11 mouse cellular contexts compared by ENCODE assay signal in genomic region chr11:94412998-94413469, GRCm38 (mm10). TPM values are rescaled to one million over a fixed set of nuclear protein-coding genes. Genes with fewer than 3 reads are reported as not detected.
DNase-seq lines count a peak whose midpoint lies in the region; ATAC-seq and TF ChIP-seq lines count a peak whose summit lies in the region.
"Had no signal": no experiment of that assay in that cellular context is flagged by ENCODE, and none has a peak within 500 bp of the region (broad histone marks: within the 10 kb centered on the region; RNA-seq: fewer than 3 reads in every experiment).

No protein-coding gene starts in this region.

- peak overlapping the region; percentile 44; the same call in 1 of the 2 replicates for H3K9ac ChIP-seq in heart, embryonic 16.5 days (ENCODE audit: low read length)
- H3K9ac ChIP-seq in forebrain, embryonic 13.5 days: peak overlapping the region; percentile 43
- H3K9ac ChIP-seq: liver, embryonic 14.5 days had no signal

- H3K27ac ChIP-seq in heart, embryonic 16.5 days (ENCODE audit: low read length): peak overlapping the region; percentile 74
- H3K27ac ChIP-seq in forebrain, embryonic 13.5 days: peak overlapping the region; percentile 88
- no peak overlapping the region for H3K27ac ChIP-seq in cerebellum, adult 2 months (ENCODE audit: insufficient read depth, low read length)
- H3K27ac ChIP-seq: gastrocnemius, adult 2 months; liver, embryonic 14.5 days had no signal

- no peak overlapping the region for H3K4me3 ChIP-seq in heart, embryonic 16.5 days (ENCODE audit: low read length)
- H3K4me3 ChIP-seq in forebrain, embryonic 13.5 days: no peak overlapping the region
- H3K4me3 ChIP-seq in cerebellum, adult 2 months (replicated peaks; ENCODE audit: insufficient read depth, low read depth, low read length): no peak overlapping the region
- H3K4me3 ChIP-seq: gastrocnemius, adult 2 months had no signal

- no peak for TF ChIP-seq POLR2A in cerebellum, adult 2 months (IDR thresholded peaks at IDR 0.05; ENCODE audit: borderline replicate concordance, insufficient read depth, low read length)

- peak; percentile 56 for ATAC-seq in heart, embryonic 16.5 days (replicated peaks; ENCODE audit: extremely low read depth, insufficient read depth, low FRiP score)
- ATAC-seq in forebrain, embryonic 13.5 days: peak; percentile 75
- ATAC-seq in megakaryocyte progenitor cell, adult 5-6 weeks (replicated peaks; ENCODE audit: poor library complexity): peak; percentile 38
- ATAC-seq: CD4-positive, CD25-positive, alpha-beta regulatory T cell, adult 4 months had no signal

- no peak for TF ChIP-seq CTCF in cerebellum, adult 2 months (IDR thresholded peaks at IDR 0.05; ENCODE audit: borderline replicate concordance, insufficient read depth, low read depth, low read length)

- peaks cover 18% of the 10 kb centered on the region for H3K27me3 ChIP-seq in heart, embryonic 16.5 days (ENCODE audit: control insufficient read depth, insufficient read depth, low read length)
- no peaks in the 10 kb centered on the region; the same call in 1 of the 2 replicates for H3K27me3 ChIP-seq in forebrain, embryonic 13.5 days
- H3K27me3 ChIP-seq in cerebellum, adult 2 months (ENCODE audit: control insufficient read depth, insufficient read depth, low read length): no peaks in the 10 kb centered on the region

- H3K4me2 ChIP-seq in heart, embryonic 16.5 days (ENCODE audit: low read depth, low read length): peak overlapping the region; percentile 35
- H3K4me2 ChIP-seq in forebrain, embryonic 13.5 days: peak overlapping the region; percentile 46

- H3K9me3 ChIP-seq in heart, embryonic 16.5 days (replicated peaks; ENCODE audit: control insufficient read depth, low read length): no peaks in the 10 kb centered on the region
- no peaks in the 10 kb centered on the region for H3K9me3 ChIP-seq in forebrain, embryonic 13.5 days (replicated peaks)

- H3K4me1 ChIP-seq in heart, embryonic 16.5 days (ENCODE audit: control insufficient read depth, insufficient read depth, low read length): peaks cover 24% of the 10 kb centered on the region
- peaks cover 61% of the 10 kb centered on the region for H3K4me1 ChIP-seq in forebrain, embryonic 13.5 days
- peaks cover 15% of the 10 kb centered on the region for H3K4me1 ChIP-seq in cerebellum, adult 2 months (ENCODE audit: control insufficient read depth, insufficient read depth, low read length)

- no peak for DNase-seq in heart, adult 8-10 months (ENCODE audit: low spot score)
- peak; percentile 73 for DNase-seq in brain, adult 2 months (ENCODE audit: low read depth, low spot score)
- DNase-seq in thymus, postnatal 36 days: no peak
- DNase-seq in cerebellum, adult 2 months: no peak
- no peak for DNase-seq in testis, postnatal 14 days (ENCODE audit: low spot score)
- DNase-seq: gastrocnemius, adult 2 months had no signal

- WGBS in heart, embryonic 16.5 days: 12% methylated on average over 10 of the region's 10 CpGs
- whole genome bisulfite sequencing in forebrain, embryonic 13.5 days: 15% methylated on average over 10 of the region's 10 CpGs
- 30% methylated on average over 10 of the region's 10 CpGs for WGBS in cerebellum, adult 2 months

- H3K36me3 ChIP-seq in heart, embryonic 16.5 days (ENCODE audit: control insufficient read depth, insufficient read depth): no peaks in the 10 kb centered on the region
- peaks cover 29% of the 10 kb centered on the region for H3K36me3 ChIP-seq in forebrain, embryonic 13.5 days (ENCODE audit: poor library complexity, severe bottlenecking)

RNA-seq across cellular contexts. Expression of gene Abcc3, which starts 20.2 kb away (rescaled TPM):
- 1.1 and 1.3 TPM in 2 replicates for polyA plus RNA-seq in heart, embryonic 16.5 days (2015; fragmentation: Nextera tagmentation; extraction: Ambion mirVana)
- 1 to 10 TPM in 3 of 4 experiments, under 1 TPM in 1; 0.91 to 2.3 (median 1.7) TPM for total RNA-seq in heart, adult 8-10 months (2022)
- polyA plus RNA-seq in forebrain, embryonic 13.5 days (2015; fragmentation: Nextera tagmentation; extraction: Ambion mirVana): 0.31 and 0.54 TPM in 2 replicates
- 0.07 and 0.56 TPM in 2 replicates for total RNA-seq in megakaryocyte progenitor cell, adult 5-6 weeks (2015)
- 0.17 TPM in 1 of 2 replicates, not detected in the other for total RNA-seq in megakaryocyte progenitor cell, adult 5-6 weeks (2017)
- 0.64 and 0.71 TPM in 2 replicates for polyA plus RNA-seq in cerebellum, adult 2 months (2012; rRNA removed)
